Mouse (Mus musculus) heart, postnatal 0 days (tissue): ENCODE data around the gene Sipa1l2. TPM values are rescaled to one million over a fixed set of nuclear protein-coding genes. Genes with fewer than 3 reads are reported as not detected.

Experiments
- ATAC-seq: fragments of 200-750 bp; cut with Nextera tagmentation; 2 replicates; pipeline ENCODE4 v1.8.0; 2017; ENCODE audit warnings: low read depth, moderate number of reproducible peaks, moderate library complexity; ENCODE audit not compliant: insufficient read depth
- DNase-seq: peaks from one replicate; pipeline ENCODE4 v3.0.0-alpha.2; 2016; ENCODE audit warnings: low spot score
- H3K27ac ChIP-seq: fragments of 300-500 bp; sonication (generic); 2 replicates; pipeline ENCODE4 v1.5.1; 2014; ENCODE audit warnings: low read depth, mild to moderate bottlenecking
- H3K27me3 ChIP-seq: fragments of 300-500 bp; sonication (generic); 2 replicates; pipeline ENCODE4 v1.6.1; 2014; ENCODE audit warnings: low read length, mixed read lengths; ENCODE audit not compliant: control insufficient read depth, insufficient read depth
- H3K36me3 ChIP-seq: fragments of 300-500 bp; sonication (generic); replicated peaks from 2 replicates; pipeline ENCODE4 v1.6.1; 2014; ENCODE audit warnings: low read length, mixed read lengths; ENCODE audit not compliant: control insufficient read depth, insufficient read depth
- H3K4me1 ChIP-seq: fragments of 300-500 bp; sonication (generic); 2 replicates; pipeline ENCODE4 v1.6.1; 2014; ENCODE audit warnings: antibody characterized with exemption; ENCODE audit not compliant: control insufficient read depth, insufficient read depth
- H3K4me2 ChIP-seq: fragments of 300-500 bp; sonication (generic); 2 replicates; pipeline ENCODE4 v1.6.1; 2014; ENCODE audit warnings: low read depth, mild to moderate bottlenecking, low read length, moderate library complexity
- H3K4me3 ChIP-seq: fragments of 300-500 bp; sonication (generic); 2 replicates; pipeline ENCODE4 v1.5.1; 2014; ENCODE audit warnings: low read depth, low read length
- H3K9ac ChIP-seq: fragments of 300-500 bp; sonication (generic); replicated peaks from 2 replicates; pipeline ENCODE4 v1.6.1; 2014; ENCODE audit warnings: low read depth, low read length, mixed read lengths
- H3K9me3 ChIP-seq: fragments of 300-500 bp; sonication (generic); replicated peaks from 2 replicates; pipeline ENCODE4 v1.6.1; 2016; ENCODE audit warnings: low read length; ENCODE audit not compliant: control insufficient read depth
- CTCF ChIP-seq: IDR thresholded peaks from 2 replicates; pipeline ENCODE4 v1.5.1; 2016; ENCODE audit warnings: antibody characterized with exemption, control low read depth, low read depth
- EP300 ChIP-seq: IDR thresholded peaks from 2 replicates; pipeline ENCODE4 v1.6.1; 2016; ENCODE audit warnings: antibody characterized with exemption, low read depth
- WGBS: fragments of 180-500 bp; shearing (Covaris S2); extraction: QIAGEN DNeasy Blood & Tissue Kit; methylation state at CpG from one replicate; pipeline ENCODE4 v1.1.7; 2014; 5-methylcytosine and 5-hydroxymethylcytosine counted together
- polyA plus RNA-seq: library from polyadenylated mRNA; unstranded; fragments of >200 nt; fragmentation: Nextera tagmentation; extraction: Ambion mirVana; gene quantifications from 2 replicates; pipeline ENCODE4 v1.2.1, GENCODE M21; 2015
- total RNA-seq: library from RNA; depleted of rRNA; stranded (reverse); fragments of >200 nt; gene quantifications from 2 replicates; pipeline ENCODE4 v1.2.3, GENCODE M21; 2014; ENCODE audit warnings: low replicate concordance

Gene Sipa1l2
- total and polyA plus RNA-seq, 2 experiments from 2014 or later, result 13.6 to 65.8 TPM

- peaks cover 55% of the 10 kb centered on the region for H3K36me3 ChIP-seq
- no peak overlapping the region; the same call in 1 of the 2 replicates for H3K9ac ChIP-seq
- no peak for ATAC-seq
- H3K27me3 ChIP-seq, result no peaks in the 10 kb centered on the region
- H3K27ac ChIP-seq, result peak overlapping the region; percentile 77
- 79% methylated on average over 7 of the region's 7 CpGs for WGBS
- no peak overlapping the region for H3K4me3 ChIP-seq
- no peak overlapping the region for H3K4me2 ChIP-seq
- H3K9me3 ChIP-seq, result no peaks in the 10 kb centered on the region
- H3K4me1 ChIP-seq, result peaks cover 19% of the 10 kb centered on the region
- TF ChIP-seq CTCF, result no peak
- no peak for TF ChIP-seq EP300
- no peak for DNase-seq
These were observed 106.7 kb downstream of the Sipa1l2 start for GRCm38 (mm10) chr8:125462901-125463300.

DNA sequence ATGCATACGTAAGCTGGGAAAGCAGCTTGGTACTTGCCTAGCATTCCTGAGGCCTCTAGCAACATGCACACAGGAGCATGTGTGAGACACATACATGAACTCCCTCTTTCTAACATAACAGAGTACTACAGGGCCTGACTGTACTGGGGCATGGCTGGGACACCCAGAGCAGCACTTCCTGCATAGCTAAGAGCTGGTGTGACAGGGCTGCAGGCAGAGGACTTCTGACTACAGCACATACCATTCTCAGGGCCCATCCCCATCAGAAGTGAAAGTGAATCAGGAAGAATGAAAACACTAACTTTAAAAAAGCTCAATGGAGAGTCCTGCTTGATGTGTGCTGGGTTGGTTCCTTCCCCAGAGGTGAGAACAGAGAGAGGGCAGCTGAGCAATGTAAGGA, 108.1 kb downstream of the Sipa1l2 start:
- 82% methylated on average over 1 of the region's 1 CpGs for WGBS
- peaks cover 57% of the 10 kb centered on the region for H3K36me3 ChIP-seq

GRCm38 (mm10) chr8:125460602-125461001, 109.0 kb downstream of the Sipa1l2 start:
- H3K27ac ChIP-seq, result peak overlapping the region; percentile 39; the same call in 1 of the 2 replicates
- H3K36me3 ChIP-seq, result peaks cover 52% of the 10 kb centered on the region
- ATAC-seq, result no peak
- H3K9me3 ChIP-seq, result no peaks in the 10 kb centered on the region
- no peak for DNase-seq
- H3K4me3 ChIP-seq, result no peak overlapping the region
- H3K9ac ChIP-seq, result no peak overlapping the region
- no peaks in the 10 kb centered on the region for H3K27me3 ChIP-seq
- H3K4me2 ChIP-seq, result no peak overlapping the region
- 32% methylated on average over 6 of the region's 6 CpGs for WGBS
- H3K4me1 ChIP-seq, result peaks cover 19% of the 10 kb centered on the region
- TF ChIP-seq CTCF, result no peak
- TF ChIP-seq EP300, result no peak

More for the DNA sequence above, 108.1 kb downstream of the Sipa1l2 start:
- Histone ChIP-seq H3K9me3 (no peaks in the 10 kb centered on the region), H3K4me1 (peaks cover 19% of the 10 kb centered on the region), H3K27me3 (no peaks in the 10 kb centered on the region), H3K4me3 (no peak overlapping the region), H3K9ac (no peak overlapping the region), H3K4me2 (no peak overlapping the region), H3K27ac (peak overlapping the region; percentile 77)
- ATAC-seq (peak; percentile 58; the same call in 1 of the 2 replicates), DNase-seq (peak; percentile 35)
- TF ChIP-seq CTCF (no peak), EP300 (no peak)

DNA sequence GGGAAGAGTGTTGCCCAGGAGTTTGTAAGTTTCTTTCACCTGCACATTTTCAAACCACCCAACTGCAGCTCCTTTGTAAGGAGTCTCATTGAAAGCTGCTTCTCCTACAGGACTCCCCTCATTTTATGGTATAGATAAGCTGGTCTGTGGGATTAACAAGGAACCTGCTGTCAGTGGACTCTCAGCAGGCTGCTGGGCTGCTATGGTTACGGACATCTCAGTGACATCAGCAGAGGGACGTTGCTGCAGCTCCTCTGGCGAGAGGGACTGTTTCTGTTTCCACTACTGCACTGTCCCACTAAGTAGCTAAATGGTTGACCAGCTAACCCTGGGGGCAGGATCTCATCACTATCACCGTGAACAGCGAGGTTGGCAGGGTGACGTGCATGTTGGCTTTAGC, 120.6 kb downstream of the Sipa1l2 start:
- Histone ChIP-seq H3K4me2 (no peak overlapping the region), H3K27ac (no peak overlapping the region), H3K9me3 (no peaks in the 10 kb centered on the region), H3K4me3 (no peak overlapping the region), H3K9ac (no peak overlapping the region), H3K4me1 (peaks cover 20% of the 10 kb centered on the region), H3K36me3 (peaks cover 63% of the 10 kb centered on the region), H3K27me3 (no peaks in the 10 kb centered on the region)
- no peak for TF ChIP-seq CTCF
- TF ChIP-seq EP300, result no peak
- WGBS, result 66% methylated on average over 6 of the region's 6 CpGs
- DNase-seq, result no peak
- ATAC-seq, result no peak

DNA sequence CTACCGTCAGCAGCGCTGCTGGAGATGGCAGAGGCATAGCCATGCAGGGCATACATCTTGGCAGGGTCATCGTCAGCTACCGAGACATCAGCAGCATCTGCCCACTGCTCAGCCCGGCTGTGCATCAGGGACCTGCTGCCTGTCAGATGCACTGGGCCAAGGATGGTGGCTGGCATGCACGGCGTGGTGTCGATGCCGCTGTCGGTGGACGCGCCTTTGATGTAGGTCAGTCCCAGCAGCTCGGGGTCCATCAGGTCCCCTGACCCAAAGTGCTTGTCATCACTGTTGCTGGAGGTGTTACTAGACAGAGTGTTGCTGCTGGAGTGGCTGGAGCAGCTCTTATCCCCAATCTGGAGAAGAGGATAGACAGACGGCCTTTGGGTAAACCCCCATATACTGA, 122.1 kb downstream of the Sipa1l2 start:
- no peak overlapping the region for H3K27ac ChIP-seq

GRCm38 (mm10) chr8:125446236-125446635, 123.4 kb downstream of the Sipa1l2 start:
- 72% methylated on average over 4 of the region's 4 CpGs for WGBS
- DNase-seq, result no peak
- no peak overlapping the region for H3K9ac ChIP-seq

More for the DNA sequence above, 122.1 kb downstream of the Sipa1l2 start:
- TF ChIP-seq EP300, result no peak
- TF ChIP-seq CTCF, result no peak
- H3K9ac ChIP-seq, result no peak overlapping the region
- no peaks in the 10 kb centered on the region for H3K9me3 ChIP-seq
- peaks cover 24% of the 10 kb centered on the region for H3K4me1 ChIP-seq
- ATAC-seq (no peak), DNase-seq (no peak)
- H3K36me3 ChIP-seq, result peaks cover 66% of the 10 kb centered on the region
- H3K4me2 ChIP-seq, result no peak overlapping the region
- 42% methylated on average over 14 of the region's 14 CpGs for WGBS
- H3K27me3 ChIP-seq, result no peaks in the 10 kb centered on the region
- H3K4me3 ChIP-seq, result no peak overlapping the region

More at GRCm38 (mm10) chr8:125446236-125446635, 123.4 kb downstream of the Sipa1l2 start:
- H3K27me3 ChIP-seq, result no peaks in the 10 kb centered on the region
- H3K4me1 ChIP-seq, result peaks cover 24% of the 10 kb centered on the region
- TF ChIP-seq CTCF (no peak), EP300 (no peak)
- peaks cover 67% of the 10 kb centered on the region for H3K36me3 ChIP-seq
- H3K9me3 ChIP-seq, result no peaks in the 10 kb centered on the region
- H3K4me2 ChIP-seq, result no peak overlapping the region
- H3K27ac ChIP-seq, result peak overlapping the region; percentile 82
- no peak overlapping the region for H3K4me3 ChIP-seq
- ATAC-seq, result no peak
